Mouse (Mus musculus): Measurements from ENCODE around the gene Ncapg2. TPM values are rescaled to one million over a fixed set of nuclear protein-coding genes. Genes with fewer than 3 reads are reported as not detected.

Gene Ncapg2
- 10 to 100 TPM; 16.3 to 16.4 TPM for total RNA-seq (2021)

DNA sequence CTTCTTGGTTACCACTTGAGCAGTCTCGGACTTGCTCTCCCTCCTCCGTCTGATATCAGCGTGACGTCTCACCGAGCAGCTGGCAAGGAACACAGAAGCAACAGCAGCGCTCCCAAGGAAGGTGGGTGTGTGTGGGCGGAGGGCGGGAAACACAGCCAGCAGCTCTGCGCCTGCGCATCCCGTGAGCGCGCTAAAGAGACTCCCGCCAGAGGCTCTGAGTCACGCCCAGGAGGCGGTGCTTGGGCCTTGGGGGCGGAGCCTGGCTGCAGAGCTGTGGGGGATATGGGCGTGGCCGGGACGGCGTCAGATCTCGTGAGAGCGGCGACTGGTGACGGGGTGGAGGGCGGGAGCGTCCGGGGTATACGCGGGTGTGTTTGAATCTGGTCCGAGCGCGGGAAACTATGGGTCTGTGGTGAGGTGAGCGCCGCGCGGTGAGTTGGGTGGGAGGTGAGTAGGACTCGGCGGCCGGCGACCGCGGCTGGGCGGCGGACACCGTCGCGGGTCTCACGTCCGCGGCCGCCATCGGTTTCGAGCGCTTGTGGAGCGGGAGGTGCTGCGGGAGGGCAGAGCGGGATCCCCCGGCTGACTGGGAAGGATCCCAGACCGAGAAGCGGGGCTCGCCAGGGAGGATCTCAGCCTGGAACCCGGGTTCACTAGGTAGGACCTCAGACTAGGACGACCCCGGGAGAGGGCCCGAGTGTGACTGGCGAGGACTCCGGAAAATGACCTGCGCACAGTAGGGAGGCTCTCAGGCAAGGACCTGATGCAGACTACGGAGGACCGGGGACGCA lies at the start of gene Ncapg2:
Gene Ncapg2 (plus strand): TSS at position 358 of the 791 bp plus-strand sequence.
- intact Hi-C loops (cut with DNase I) = loop anchor here (2.0 to 10.0 kb wide), 2 partner anchors 124 to 360 kb away; partner anchors contain the start of genes Esyt2 and Zfp386

GRCm38 (mm10) chr12:116362091-116362490 lies 43.1 kb upstream of the Ncapg2 start:
- intact Hi-C loops (cut with DNase I) = no loop called here
- DNase-seq = no peak

More for the DNA sequence above, at the start of gene Ncapg2:
- DNase-seq = peak; percentile 99

GRCm38 (mm10) chr12:116366900-116367299 lies 38.3 kb upstream of the Ncapg2 start:
- intact Hi-C loops (cut with DNase I) = no loop called here
- DNase-seq = no peak

- DNase-seq = no peak
- intact Hi-C loops (cut with DNase I) = no loop called here
Observed at GRCm38 (mm10) chr12:116367346-116367745, 37.9 kb upstream of the Ncapg2 start.

- no peak for DNase-seq
- intact Hi-C loops (cut with DNase I) = no loop called here
Observed at GRCm38 (mm10) chr12:116368857-116369256, 36.3 kb upstream of the Ncapg2 start.

DNA sequence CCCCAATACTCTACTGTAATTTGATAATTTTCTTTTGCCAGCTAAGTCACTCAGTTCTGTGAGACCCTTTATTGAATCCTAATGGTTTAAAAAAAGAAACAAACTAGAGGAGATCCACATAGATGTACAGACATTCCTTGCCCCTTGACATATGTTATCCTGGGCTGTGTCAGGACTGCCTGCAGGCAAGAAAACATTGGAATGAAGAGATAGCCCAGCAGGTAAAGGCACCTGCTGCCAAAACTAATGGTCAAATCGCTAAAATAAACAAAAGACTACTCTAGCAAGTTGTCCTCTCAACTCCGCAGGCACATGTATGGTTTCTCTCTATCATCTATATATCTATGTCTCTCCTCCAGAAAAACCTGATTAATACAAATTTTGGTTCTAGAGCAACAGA lies 22.1 kb upstream of the Ncapg2 start:
- no peak for DNase-seq
- intact Hi-C loops (cut with DNase I) = no loop called here

GRCm38 (mm10) chr12:116383995-116384394 lies 21.2 kb upstream of the Ncapg2 start:
- intact Hi-C loops (cut with DNase I) = no loop called here
- no peak for DNase-seq

DNA sequence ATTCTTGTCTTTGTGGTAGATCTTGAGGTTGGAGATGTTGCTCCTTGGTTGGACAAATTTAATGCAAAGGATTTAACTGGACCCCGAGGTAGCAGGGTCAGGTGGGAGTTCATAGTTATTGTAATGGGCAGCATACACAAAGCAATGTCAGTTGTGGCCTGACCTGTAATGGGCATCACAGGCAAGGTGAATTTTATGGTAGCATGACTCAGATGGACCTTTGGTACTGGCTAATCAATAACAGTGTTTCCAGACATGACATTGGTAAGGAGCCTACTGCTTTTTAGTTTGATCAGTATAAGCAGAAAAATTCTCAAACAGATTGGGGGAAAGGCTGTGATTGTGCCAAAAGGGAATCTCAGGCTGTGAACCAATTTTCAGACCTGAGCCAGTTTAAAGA lies 18.4 kb upstream of the Ncapg2 start:
- DNase-seq = no peak
- intact Hi-C loops (cut with DNase I) = no loop called here

DNA sequence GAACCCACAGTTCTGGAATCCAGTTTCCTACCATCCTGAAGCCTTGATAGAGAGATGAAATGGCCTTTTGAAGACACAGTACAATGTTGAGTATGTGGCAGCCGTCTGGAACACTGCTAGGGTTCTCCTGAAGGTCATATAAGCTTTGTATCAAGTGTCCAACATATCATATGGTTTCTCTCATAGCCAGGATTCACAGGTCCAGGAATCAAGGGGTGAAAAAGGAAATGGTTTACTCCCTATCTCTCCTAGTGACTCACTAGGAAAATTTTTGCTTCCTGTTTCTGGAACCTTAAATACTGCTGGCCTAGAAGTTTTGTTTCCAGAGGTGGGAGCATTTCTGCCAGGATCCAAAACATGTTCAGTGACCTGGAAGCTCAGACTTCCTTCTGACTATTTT lies 15.3 kb upstream of the Ncapg2 start:
- intact Hi-C loops (cut with DNase I) = no loop called here
- DNase-seq = no peak

DNA sequence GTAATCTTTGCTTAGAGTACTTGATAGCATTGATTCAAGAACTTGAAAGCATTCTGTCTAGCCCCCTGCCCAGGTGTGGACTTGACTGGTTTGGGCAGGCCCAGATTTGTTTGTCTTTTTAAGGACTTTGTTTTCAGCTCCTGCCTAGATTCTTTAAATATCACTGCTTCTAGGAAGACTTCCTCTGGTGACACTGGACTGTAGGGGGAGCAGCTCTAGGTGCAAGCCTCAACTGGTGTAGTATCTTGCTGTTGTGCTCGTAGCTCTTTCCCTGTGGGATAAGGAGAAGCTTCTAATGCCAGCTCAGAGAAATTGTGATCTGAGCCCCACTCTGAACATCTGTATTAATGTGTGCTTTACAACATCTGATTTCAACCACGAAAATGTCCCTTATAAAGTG lies 10.9 kb upstream of the Ncapg2 start:
- intact Hi-C loops (cut with DNase I) = no loop called here
- no peak for DNase-seq

- intact Hi-C loops (cut with DNase I) = no loop called here
- DNase-seq = no peak
Observed at GRCm38 (mm10) chr12:116395312-116395711, 9.9 kb upstream of the Ncapg2 start.

DNA sequence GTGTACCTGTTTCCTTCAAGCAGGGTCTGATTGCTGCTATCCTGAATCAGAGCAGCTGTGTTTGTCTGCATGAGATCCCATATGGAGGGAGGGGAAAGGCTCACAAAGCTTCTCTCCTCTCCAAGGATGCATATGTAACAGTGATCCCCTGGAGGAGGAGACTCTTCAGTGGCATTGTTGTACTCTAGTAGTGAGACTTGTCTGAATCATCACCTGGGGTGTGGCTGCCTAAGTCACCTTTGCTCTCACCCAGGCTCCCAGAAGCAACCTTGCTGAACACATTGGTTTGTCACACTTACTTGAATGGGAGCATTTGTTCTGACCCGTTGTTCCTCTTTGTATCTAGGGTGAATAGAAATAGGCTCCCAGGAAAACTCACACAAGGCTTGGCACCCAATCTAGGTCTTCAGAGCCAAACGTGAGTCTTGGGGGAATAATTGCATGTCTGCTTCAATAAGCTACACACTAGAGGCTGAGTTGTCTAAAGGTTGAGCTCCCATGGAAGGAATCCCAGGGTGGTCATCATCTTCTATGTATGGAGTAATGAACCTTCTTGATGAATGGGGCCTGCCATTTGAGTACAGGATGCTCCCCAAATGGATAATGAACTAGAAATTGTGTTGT lies 9.0 kb upstream of the Ncapg2 start:
- intact Hi-C loops (cut with DNase I) = no loop called here
- DNase-seq = no peak

GRCm38 (mm10) chr12:116404012-116404679 lies 1.1 kb upstream of the Ncapg2 start:
- peak; percentile 3 to 8 for DNase-seq
- intact Hi-C loops (cut with DNase I) = loop anchor here (2.0 to 10.0 kb wide), 3 partner anchors 123 to 359 kb away; partner anchors contain the start of genes Esyt2, Wdr60 and Zfp386

GRCm38 (mm10) chr12:116405836-116406155 lies 594 bp downstream of the Ncapg2 start:
- intact Hi-C loops (cut with DNase I) = loop anchor here (2.0 to 10.0 kb wide), 2 partner anchors 125 to 361 kb away; partner anchors contain the start of genes Esyt2 and Zfp386

DNA sequence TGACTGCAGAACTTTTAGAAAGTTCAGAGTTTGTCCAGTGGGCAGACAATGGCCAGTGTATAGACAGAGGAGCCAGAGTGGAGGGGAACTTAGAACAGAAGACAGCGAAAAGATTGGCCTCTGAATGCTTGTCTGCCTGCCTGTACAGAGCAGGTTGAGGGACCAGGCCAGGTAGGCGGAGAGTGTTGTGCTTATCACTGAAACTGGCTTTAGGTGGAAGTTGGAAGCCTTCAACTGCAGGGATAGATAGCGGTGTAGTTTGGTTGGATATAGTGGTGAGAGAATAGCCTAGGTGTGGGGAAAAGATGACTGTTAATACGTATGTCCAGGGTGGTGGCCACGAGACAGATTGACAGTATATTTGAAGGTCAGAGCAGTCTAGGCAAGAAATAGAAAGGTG lies 2.7 kb downstream of the Ncapg2 start:
- DNase-seq = no peak
- intact Hi-C loops (cut with DNase I) = loop anchor here (10.0 kb wide), 1 partner anchor 363 kb away; the partner anchor contains the start of gene Zfp386

More at GRCm38 (mm10) chr12:116405836-116406155, 594 bp downstream of the Ncapg2 start:
- DNase-seq = no peak

- no peak for DNase-seq
- intact Hi-C loops (cut with DNase I) = no loop called here
Observed at GRCm38 (mm10) chr12:116414941-116415340, 9.7 kb downstream of the Ncapg2 start.

DNA sequence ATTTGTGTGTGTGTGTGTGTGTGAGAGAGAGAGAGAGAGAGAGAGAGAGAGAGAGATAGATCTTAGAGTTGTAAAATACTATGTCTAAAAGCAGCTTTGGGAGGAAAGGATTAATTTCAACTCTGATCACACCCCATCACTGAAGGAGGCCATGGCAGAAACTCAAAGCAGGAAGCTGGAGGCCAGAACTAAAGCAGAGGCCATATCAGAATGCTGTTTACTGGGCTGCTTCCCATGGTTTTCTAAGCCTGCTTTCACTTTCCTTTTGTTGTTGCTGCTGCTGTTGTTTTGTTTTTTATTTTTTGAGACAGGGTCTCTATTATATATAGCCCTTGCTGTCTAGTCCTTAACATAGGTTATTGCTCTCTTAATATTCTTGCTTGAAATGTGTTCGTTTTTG lies 11.3 kb downstream of the Ncapg2 start:
- intact Hi-C loops (cut with DNase I) = no loop called here
- DNase-seq = no peak

DNA sequence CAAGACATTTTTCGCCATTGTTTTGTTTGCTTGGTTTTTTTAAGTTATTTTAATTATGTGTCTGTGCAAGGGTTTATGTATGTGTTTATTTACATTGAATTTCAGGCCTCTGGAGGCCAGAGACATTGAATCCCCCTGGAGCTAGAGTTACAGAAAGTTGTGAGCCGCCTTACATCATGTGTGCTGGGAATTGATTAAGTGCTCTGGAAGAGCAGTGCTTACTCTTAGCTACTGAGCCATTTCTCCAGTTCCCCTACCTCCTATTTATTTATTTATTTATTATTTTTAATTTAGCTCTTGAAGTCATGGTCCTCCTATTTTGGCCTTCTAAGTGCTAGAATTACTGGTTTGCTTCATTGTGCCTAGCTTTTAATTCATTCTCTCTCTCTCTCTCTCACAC lies 16.5 kb downstream of the Ncapg2 start:
- intact Hi-C loops (cut with DNase I) = no loop called here
- no peak for DNase-seq

- intact Hi-C loops (cut with DNase I) = loop anchor here (5.0 kb wide), 1 partner anchor 197 kb away; no protein-coding TSS in a partner anchor
- DNase-seq = no peak
Observed at GRCm38 (mm10) chr12:116425392-116425791, 20.2 kb downstream of the Ncapg2 start.

- no peak for DNase-seq
- intact Hi-C loops (cut with DNase I) = no loop called here
Observed at GRCm38 (mm10) chr12:116433742-116434141, 28.5 kb downstream of the Ncapg2 start.

- intact Hi-C loops (cut with DNase I) = no loop called here
- no peak for DNase-seq
Observed at GRCm38 (mm10) chr12:116435232-116435631, 30.0 kb downstream of the Ncapg2 start.

Data from heart, postnatal 10 days (tissue).